Mouse (Mus musculus) embryonic facial prominence, embryonic 12.5 days (tissue): ENCODE data around the gene Dnajc13. TPM values are rescaled to one million over a fixed set of nuclear protein-coding genes. Genes with fewer than 3 reads are reported as not detected.

Source experiments
- ATAC-seq: fragments of 200-750 bp; cut with Nextera tagmentation; 2 replicates; pipeline ENCODE4 v1.8.0; 2017; ENCODE audit not compliant: insufficient number of reproducible peaks, insufficient read depth, low FRiP score, low TSS enrichment
- H3K27ac ChIP-seq: fragments of 300-500 bp; sonication (generic); 2 replicates; pipeline ENCODE4 v1.5.1; 2016; ENCODE audit warnings: mild to moderate bottlenecking
- H3K27me3 ChIP-seq: fragments of 300-500 bp; sonication (generic); 2 replicates; pipeline ENCODE4 v1.6.1; 2016; ENCODE audit warnings: mild to moderate bottlenecking, moderate library complexity
- H3K36me3 ChIP-seq: fragments of 300-500 bp; sonication (generic); 2 replicates; pipeline ENCODE4 v1.6.1; 2016; ENCODE audit warnings: mild to moderate bottlenecking
- H3K4me1 ChIP-seq: fragments of 300-500 bp; sonication (generic); 2 replicates; pipeline ENCODE4 v1.6.1; 2016
- H3K4me2 ChIP-seq: fragments of 300-500 bp; sonication (generic); replicated peaks from 2 replicates; pipeline ENCODE4 v1.6.1; 2016; ENCODE audit warnings: mild to moderate bottlenecking, moderate library complexity
- H3K4me3 ChIP-seq: fragments of 300-500 bp; sonication (generic); 2 replicates; pipeline ENCODE4 v1.5.1; 2016; ENCODE audit warnings: mild to moderate bottlenecking
- H3K9ac ChIP-seq: fragments of 300-500 bp; sonication (generic); 2 replicates; pipeline ENCODE4 v1.6.1; 2016; ENCODE audit warnings: mild to moderate bottlenecking, moderate library complexity
- H3K9me3 ChIP-seq: fragments of 300-500 bp; sonication (generic); 2 replicates; pipeline ENCODE4 v1.6.1; 2016; ENCODE audit warnings: mild to moderate bottlenecking, moderate library complexity
- WGBS: fragments of 180-500 bp; shearing (Covaris S2); methylation state at CpG from one replicate; pipeline ENCODE4 v1.1.7; 2016; 5-methylcytosine and 5-hydroxymethylcytosine counted together
- polyA plus RNA-seq: library from polyadenylated mRNA; unstranded; fragments of >200 nt; fragmentation: Nextera tagmentation; extraction: Ambion mirVana; gene quantifications from 2 replicates; pipeline ENCODE4 v1.2.1, GENCODE M21; 2016

Gene Dnajc13
- polyA plus RNA-seq, 1 experiment from 2014 or later, result 23.4 TPM

- Histone ChIP-seq H3K4me2 (no peak overlapping the region), H3K9me3 (no peaks in the 10 kb centered on the region), H3K4me1 (no peaks in the 10 kb centered on the region), H3K9ac (no peak overlapping the region), H3K27ac (no peak overlapping the region), H3K36me3 (peaks cover 66% of the 10 kb centered on the region), H3K27me3 (no peaks in the 10 kb centered on the region), H3K4me3 (no peak overlapping the region)
- WGBS, result 94% methylated on average over 6 of the region's 6 CpGs
- no peak for ATAC-seq
Measured at GRCm38 (mm10) chr9:104172342-104172741, 90.4 kb downstream of the Dnajc13 start.

DNA sequence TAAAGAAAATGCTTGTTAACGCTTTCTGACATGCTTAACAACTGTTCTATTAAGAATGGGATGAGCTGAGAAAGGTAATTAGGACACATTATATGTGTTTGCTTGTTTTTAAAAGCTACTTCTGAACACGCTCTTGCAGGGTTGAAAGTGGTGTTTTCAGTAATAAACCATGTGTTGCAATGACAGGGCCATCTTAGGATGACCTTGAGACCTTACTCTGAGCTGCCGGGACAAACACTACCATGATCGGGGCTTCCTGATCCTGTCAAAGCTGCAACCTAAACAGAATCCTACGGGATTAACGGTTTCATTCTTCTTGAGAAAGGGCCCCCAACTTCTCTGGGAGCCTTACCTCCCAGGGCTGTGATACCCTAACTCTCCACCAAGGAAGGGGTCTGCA is 91.1 kb downstream of the Dnajc13 start:
- no peak for ATAC-seq
- Histone ChIP-seq H3K9ac (no peak overlapping the region), H3K9me3 (no peaks in the 10 kb centered on the region), H3K4me3 (no peak overlapping the region), H3K36me3 (peaks cover 67% of the 10 kb centered on the region), H3K4me1 (no peaks in the 10 kb centered on the region), H3K4me2 (no peak overlapping the region), H3K27ac (no peak overlapping the region), H3K27me3 (no peaks in the 10 kb centered on the region)
- WGBS, result 93% methylated on average over 6 of the region's 6 CpGs

GRCm38 (mm10) chr9:104169986-104170385 is 92.7 kb downstream of the Dnajc13 start:
- peaks cover 64% of the 10 kb centered on the region for H3K36me3 ChIP-seq
- no peaks in the 10 kb centered on the region for H3K27me3 ChIP-seq
- H3K9ac ChIP-seq, result no peak overlapping the region
- no peak for ATAC-seq
- no peak overlapping the region for H3K4me3 ChIP-seq
- no peaks in the 10 kb centered on the region for H3K4me1 ChIP-seq
- no peak overlapping the region for H3K4me2 ChIP-seq
- 89% methylated on average over 10 of the region's 10 CpGs for WGBS
- H3K9me3 ChIP-seq, result no peaks in the 10 kb centered on the region
- H3K27ac ChIP-seq, result no peak overlapping the region

- 87% methylated on average over 5 of the region's 5 CpGs for WGBS
- no peak for ATAC-seq
- no peaks in the 10 kb centered on the region for H3K27me3 ChIP-seq
Measured at GRCm38 (mm10) chr9:104165926-104166325, 96.8 kb downstream of the Dnajc13 start.

DNA sequence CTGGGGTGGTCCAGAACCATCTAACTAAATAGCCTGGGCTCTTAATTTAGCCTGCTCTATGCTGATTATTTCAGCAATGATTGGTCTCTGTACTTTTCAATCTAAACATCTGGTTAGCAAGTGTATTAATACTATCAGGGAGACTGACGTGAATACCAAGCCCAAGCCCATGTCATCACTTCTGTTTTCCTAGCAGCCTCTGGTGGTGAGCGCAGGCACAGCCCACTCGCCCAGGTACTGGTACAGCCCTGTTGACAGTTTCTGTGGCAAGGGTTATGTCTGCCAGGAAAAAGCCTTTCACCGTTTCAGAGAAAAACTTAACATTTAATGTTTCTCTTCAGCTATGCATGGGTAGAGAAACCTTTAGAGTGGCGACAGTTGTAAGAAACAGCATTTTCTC is 98.5 kb downstream of the Dnajc13 start:
- Histone ChIP-seq H3K27ac (no peak overlapping the region), H3K4me1 (no peaks in the 10 kb centered on the region), H3K4me2 (no peak overlapping the region), H3K27me3 (no peaks in the 10 kb centered on the region), H3K9ac (no peak overlapping the region), H3K36me3 (peaks cover 80% of the 10 kb centered on the region), H3K4me3 (no peak overlapping the region), H3K9me3 (no peaks in the 10 kb centered on the region)
- 87% methylated on average over 5 of the region's 5 CpGs for WGBS
- no peak for ATAC-seq

More at GRCm38 (mm10) chr9:104165926-104166325, 96.8 kb downstream of the Dnajc13 start:
- H3K9me3 ChIP-seq, result no peaks in the 10 kb centered on the region
- H3K4me2 ChIP-seq, result no peak overlapping the region
- no peak overlapping the region for H3K27ac ChIP-seq
- H3K4me1 ChIP-seq, result no peaks in the 10 kb centered on the region
- H3K4me3 ChIP-seq, result no peak overlapping the region
- no peak overlapping the region for H3K9ac ChIP-seq
- H3K36me3 ChIP-seq, result peaks cover 72% of the 10 kb centered on the region

GRCm38 (mm10) chr9:104161117-104161516 is 101.6 kb downstream of the Dnajc13 start:
- Histone ChIP-seq H3K27me3 (no peaks in the 10 kb centered on the region), H3K9ac (no peak overlapping the region), H3K4me2 (no peak overlapping the region), H3K36me3 (peaks cover 88% of the 10 kb centered on the region), H3K27ac (no peak overlapping the region), H3K9me3 (no peaks in the 10 kb centered on the region), H3K4me1 (no peaks in the 10 kb centered on the region), H3K4me3 (no peak overlapping the region)
- WGBS, result 88% methylated on average over 7 of the region's 7 CpGs
- no peak for ATAC-seq

GRCm38 (mm10) chr9:104157291-104157690 is 105.4 kb downstream of the Dnajc13 start:
- Histone ChIP-seq H3K9me3 (no peaks in the 10 kb centered on the region), H3K4me2 (no peak overlapping the region), H3K36me3 (peaks cover 92% of the 10 kb centered on the region), H3K4me3 (no peak overlapping the region), H3K27ac (no peak overlapping the region), H3K27me3 (no peaks in the 10 kb centered on the region), H3K9ac (no peak overlapping the region), H3K4me1 (no peaks in the 10 kb centered on the region)
- 97% methylated on average over 7 of the region's 7 CpGs for WGBS
- ATAC-seq, result no peak

DNA sequence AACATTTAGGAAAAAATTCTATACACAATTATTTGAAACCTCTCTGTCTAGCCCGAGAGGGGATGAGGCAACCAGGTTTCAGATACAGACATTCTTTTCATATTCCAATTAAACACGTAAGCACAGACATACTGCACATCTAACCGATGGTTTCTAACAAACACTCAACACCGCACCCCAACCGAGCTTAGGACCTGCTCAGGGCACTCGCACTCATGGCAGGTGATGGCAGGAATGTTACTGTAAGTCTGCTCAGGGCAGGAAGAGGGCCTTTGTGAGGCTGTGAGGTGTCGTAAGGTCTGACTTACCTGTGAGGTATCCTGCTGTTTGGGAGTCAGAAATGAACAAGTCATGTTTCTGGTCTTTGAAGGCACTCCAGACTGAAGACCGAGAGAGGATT is 106.2 kb downstream of the Dnajc13 start:
- Histone ChIP-seq H3K36me3 (peaks cover 92% of the 10 kb centered on the region), H3K4me3 (no peak overlapping the region), H3K4me2 (no peak overlapping the region), H3K9ac (no peak overlapping the region), H3K27ac (no peak overlapping the region), H3K27me3 (no peaks in the 10 kb centered on the region), H3K9me3 (no peaks in the 10 kb centered on the region), H3K4me1 (no peaks in the 10 kb centered on the region)
- WGBS, result 94% methylated on average over 8 of the region's 8 CpGs
- ATAC-seq, result no peak

- H3K27ac ChIP-seq, result no peak overlapping the region
- H3K9ac ChIP-seq, result no peak overlapping the region
- H3K4me3 ChIP-seq, result no peak overlapping the region
- H3K27me3 ChIP-seq, result no peaks in the 10 kb centered on the region
- no peak overlapping the region for H3K4me2 ChIP-seq
- WGBS, result 92% methylated on average over 14 of the region's 14 CpGs
- no peaks in the 10 kb centered on the region for H3K9me3 ChIP-seq
- no peaks in the 10 kb centered on the region for H3K4me1 ChIP-seq
- peaks cover 91% of the 10 kb centered on the region for H3K36me3 ChIP-seq
- no peak for ATAC-seq
Measured at GRCm38 (mm10) chr9:104155100-104155715, 107.5 kb downstream of the Dnajc13 start.

DNA sequence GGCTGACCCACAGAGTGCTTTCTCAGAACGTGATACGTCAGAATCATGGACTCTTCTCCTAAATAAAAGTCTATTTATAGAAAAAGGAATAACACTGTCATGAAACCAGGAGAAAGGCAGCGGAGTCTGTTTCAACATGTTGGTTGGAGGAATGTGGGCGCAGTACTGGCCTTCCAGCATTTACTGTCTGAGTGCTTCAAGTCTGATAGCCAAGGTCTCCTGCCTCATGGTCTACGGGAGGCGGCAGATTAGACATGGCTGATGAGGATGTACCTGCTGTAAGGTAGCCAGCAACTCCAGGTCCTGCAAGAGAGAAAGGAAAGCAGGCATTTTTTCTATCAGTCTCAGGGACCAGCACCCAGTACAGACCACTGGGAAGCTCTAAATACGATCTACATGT is 110.6 kb downstream of the Dnajc13 start:
- Histone ChIP-seq H3K27me3 (no peaks in the 10 kb centered on the region), H3K9me3 (no peaks in the 10 kb centered on the region), H3K4me1 (no peaks in the 10 kb centered on the region), H3K9ac (no peak overlapping the region), H3K27ac (no peak overlapping the region), H3K36me3 (peaks cover 72% of the 10 kb centered on the region), H3K4me3 (no peak overlapping the region), H3K4me2 (no peak overlapping the region)
- 93% methylated on average over 7 of the region's 7 CpGs for WGBS
- ATAC-seq, result no peak

DNA sequence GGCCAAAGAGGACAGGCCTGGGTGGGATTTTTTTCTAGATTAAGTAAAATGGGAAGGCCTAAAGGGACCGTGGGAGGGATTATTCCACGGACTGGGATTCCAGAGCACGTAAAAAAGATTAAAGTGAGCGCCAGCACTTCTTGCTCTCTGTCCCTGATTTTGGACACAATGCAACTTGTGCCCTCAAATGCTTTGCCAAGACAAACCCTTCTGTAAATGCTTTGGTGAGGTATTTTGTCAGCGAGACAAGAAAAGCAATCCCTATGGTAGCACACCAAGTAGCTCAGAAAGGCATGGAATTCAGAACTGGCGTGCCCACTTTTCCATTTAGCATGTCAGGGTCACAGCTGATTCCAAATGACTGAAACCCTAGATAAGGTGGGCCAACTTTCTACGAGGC is 113.8 kb downstream of the Dnajc13 start:
- 95% methylated on average over 7 of the region's 7 CpGs for WGBS
- H3K27me3 ChIP-seq, result no peaks in the 10 kb centered on the region
- no peak overlapping the region for H3K9ac ChIP-seq
- H3K27ac ChIP-seq, result no peak overlapping the region
- ATAC-seq, result no peak
- no peak overlapping the region for H3K4me3 ChIP-seq
- H3K4me2 ChIP-seq, result no peak overlapping the region
- H3K9me3 ChIP-seq, result no peaks in the 10 kb centered on the region
- peaks cover 40% of the 10 kb centered on the region for H3K36me3 ChIP-seq
- H3K4me1 ChIP-seq, result no peaks in the 10 kb centered on the region

GRCm38 (mm10) chr9:104146683-104147082 is 116.0 kb downstream of the Dnajc13 start:
- no peaks in the 10 kb centered on the region for H3K4me1 ChIP-seq
- no peak for ATAC-seq
- WGBS, result 87% methylated on average over 7 of the region's 7 CpGs
- H3K36me3 ChIP-seq, result peaks cover 18% of the 10 kb centered on the region
- H3K27me3 ChIP-seq, result no peaks in the 10 kb centered on the region
- no peak overlapping the region for H3K4me2 ChIP-seq
- no peak overlapping the region for H3K9ac ChIP-seq
- H3K9me3 ChIP-seq, result no peaks in the 10 kb centered on the region
- no peak overlapping the region for H3K4me3 ChIP-seq
- no peak overlapping the region for H3K27ac ChIP-seq
